Mouse (Mus musculus) B cell, adult 62 days (primary cell): Measurements from ENCODE around the gene A830018L16Rik. TPM values are rescaled to one million over a fixed set of nuclear protein-coding genes. Genes with fewer than 3 reads are reported as not detected.

Experiments used
- total RNA-seq: library from RNA; stranded (reverse); gene quantifications from 4 replicates; pipeline ENCODE4 v1.2.4, GENCODE M21; 2023

Gene A830018L16Rik
- not detected in 4 replicates for total RNA-seq

GRCm38 (mm10) chr1:11413894-11414556 lies at the start of gene A830018L16Rik:
A830018L16Rik (plus strand) TSS chr1:11414105.

